Mouse (Mus musculus): Measurements from ENCODE around the gene 4931423N10Rik.
"Not testable (repeated sequence)": the region's sequence is repeated elsewhere in the genome, so short reads cannot be mapped to it uniquely, and the experiment has no call there.

The 4931423N10Rik gene

DNA sequence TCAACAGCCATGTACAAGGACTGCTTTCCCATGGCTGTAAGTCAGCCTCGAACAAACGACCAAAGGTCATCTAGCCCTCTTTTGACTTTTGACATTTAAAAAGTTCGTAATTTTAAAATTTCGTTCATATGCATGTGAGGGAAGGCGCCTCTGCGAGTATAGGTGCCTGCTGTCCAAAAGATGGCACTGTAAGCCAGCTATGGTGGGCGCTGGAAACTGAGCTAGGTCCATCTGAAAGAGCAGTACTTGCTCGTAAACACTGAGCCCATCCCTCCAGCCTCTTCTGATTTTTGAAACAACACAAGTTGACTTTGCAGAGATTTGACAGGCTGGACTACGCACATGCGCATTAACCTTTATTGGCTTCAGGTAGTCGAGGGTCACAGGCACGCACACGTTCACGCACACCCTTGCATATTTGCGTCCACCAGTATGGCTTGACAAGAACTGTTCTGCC, at the start of gene 4931423N10Rik:
TSS of gene 4931423N10Rik (plus strand) at position 407 of the 457 bp plus-strand sequence.
- no peak for DNase-seq (ENCODE audit: low spot score)

DNA sequence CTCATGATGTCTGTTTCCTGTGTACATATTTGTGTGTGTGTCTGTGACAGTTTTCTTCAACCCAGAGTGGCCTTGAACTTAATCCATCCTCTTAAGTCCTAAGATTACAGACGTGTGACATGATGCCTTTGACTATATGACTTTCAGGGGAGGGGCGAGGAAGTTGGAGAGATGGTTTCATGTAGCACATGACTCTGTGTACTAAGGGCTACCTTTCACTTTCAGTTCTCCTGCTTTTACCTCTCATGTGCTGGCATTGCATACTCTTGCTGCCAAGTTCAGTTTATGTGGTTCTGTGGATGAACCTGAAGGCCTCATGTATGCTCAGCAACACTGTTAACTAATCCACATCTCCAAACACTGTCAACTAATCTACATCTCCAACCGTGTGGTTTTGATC, 35.0 kb upstream of the 4931423N10Rik start:
- DNase-seq (ENCODE audit: low spot score) = no peak

DNA sequence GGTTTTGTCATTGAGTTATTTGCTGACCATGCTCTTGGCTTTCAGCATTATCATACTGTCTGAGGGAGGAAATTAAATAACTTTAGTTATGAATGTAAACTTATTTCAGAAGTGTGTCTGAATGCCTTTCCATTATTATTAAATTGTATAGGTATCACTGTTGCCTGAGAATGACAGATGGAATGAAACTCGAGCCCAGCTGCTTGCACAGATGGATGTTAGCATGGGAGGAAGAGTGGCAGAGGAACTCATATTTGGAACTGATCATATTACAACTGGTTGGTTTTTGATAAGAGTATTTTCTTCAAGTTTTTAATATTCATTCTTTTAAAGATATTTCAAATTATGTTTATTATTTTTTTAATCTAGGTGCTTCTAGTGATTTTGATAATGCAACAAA, 12.9 kb upstream of the 4931423N10Rik start:
- no peak for DNase-seq (ENCODE audit: low spot score)

DNA sequence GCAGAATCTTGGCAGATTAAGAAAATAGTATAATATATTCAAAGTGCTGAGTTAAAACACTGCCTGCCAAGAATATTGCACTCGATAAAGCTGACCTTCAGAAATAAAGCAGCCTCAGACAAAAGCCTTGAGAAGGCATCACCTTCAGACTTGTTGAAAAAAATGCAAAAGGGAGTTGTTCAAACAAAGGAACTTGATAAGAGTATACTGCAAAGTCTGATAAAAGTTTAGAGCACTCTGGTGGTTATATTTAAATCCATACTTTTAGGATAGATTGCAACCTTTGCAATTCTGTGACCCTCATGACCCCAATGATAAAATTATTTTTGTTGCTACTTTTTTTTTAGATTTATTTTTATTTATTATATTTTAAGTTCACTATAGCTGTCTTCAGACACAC, 6.2 kb upstream of the 4931423N10Rik start:
- DNase-seq (ENCODE audit: low spot score) = no peak

DNA sequence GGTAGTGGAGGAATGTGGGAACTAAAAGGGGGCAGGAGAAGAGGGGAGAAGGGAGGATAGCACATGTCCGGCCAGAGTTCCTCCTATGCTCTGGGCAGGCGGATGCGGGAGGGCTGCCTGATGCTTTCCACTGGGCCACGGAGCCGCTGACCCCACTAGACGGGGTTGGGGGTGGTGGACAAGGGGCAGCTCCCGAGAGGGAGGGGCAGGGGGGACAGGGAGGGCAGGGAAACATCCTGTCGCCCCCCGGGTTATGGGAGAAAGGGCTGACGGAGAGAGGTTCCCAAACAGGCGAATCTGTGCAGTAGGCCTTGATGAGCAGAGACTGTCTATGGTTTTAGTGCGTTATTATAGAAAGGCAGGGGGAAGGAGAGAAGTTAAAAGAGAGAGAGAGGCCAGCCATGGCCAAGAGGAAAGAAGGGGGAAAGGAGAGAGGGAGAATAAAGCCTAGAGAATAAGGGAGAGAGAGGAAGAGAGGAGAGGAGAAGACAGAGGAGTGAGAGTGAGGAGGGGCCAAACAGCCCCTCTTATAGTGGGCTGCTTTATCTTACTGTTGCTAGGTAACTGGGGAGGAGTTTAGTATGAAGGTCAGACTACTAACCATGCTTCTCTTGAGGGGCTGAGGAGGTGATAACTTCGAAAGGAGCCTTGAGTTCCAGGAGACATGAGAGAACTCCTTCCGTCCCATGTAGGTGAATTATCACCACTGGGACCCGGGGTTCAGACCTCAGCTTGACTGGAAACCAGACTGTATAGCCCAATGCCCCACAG, 4.2 kb upstream of the 4931423N10Rik start:
- DNase-seq (ENCODE audit: low spot score) = no peak

DNA sequence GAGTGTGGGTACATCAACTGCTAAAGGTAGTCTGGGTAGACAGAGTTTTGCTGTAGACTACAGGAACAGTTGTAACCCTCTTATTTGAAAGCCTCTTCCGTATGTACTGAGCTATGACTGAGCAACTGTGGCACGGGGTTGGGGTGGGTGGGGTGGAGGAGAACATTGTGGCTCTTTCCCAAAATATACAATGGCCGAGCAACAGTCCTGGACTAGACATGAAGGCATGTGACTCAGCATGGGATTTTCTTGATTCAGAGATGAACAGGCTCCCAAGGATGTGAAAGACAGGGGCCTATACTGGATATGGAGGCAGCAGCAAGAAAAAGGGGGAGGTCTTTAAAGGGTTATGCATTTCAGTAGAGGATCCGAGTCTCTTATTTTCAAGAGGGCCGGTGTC, 6.4 kb downstream of the 4931423N10Rik start:
- DNase-seq (ENCODE audit: low spot score) = no peak

DNA sequence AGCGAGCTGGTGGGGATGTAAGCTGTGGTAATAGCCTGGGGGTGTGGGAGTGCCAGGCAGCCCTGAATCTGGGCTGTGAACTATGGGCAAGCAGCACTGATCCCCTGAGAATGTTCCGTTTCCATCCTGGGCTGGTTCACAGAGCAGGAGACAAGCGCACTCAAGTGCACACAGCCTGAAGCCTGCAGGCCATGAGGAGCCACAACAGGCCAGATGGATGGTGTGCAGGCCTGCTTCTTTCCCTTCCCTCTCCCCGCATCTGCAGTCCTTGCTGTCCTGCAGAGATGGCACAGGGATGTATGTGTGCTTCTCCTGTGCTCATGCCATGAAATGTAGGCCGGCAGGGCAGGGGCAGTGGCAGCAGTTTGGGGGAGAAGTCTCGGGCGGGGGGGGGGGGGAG, 17.9 kb downstream of the 4931423N10Rik start:
- DNase-seq (ENCODE audit: low spot score) = no peak

DNA sequence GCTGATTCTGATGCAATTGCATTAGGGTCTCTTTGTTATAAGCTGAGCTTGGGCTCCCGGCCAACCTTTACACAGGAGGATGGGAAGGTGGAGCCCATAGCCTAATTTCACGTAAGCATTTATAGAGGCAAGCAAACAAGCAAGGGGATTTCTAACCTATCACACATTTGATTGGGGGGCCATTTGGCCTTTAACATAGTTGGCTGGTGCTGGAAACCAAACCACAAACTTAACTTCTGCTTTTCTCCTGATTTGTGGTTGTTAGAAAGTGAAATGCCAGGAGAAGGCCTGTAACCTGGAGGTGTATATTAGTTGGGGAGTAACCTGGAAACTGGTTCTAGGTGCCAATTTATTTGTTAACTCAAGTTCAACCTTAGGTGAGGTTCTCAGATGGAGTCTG, 21.2 kb downstream of the 4931423N10Rik start:
- no peak for DNase-seq (ENCODE audit: low spot score)

DNA sequence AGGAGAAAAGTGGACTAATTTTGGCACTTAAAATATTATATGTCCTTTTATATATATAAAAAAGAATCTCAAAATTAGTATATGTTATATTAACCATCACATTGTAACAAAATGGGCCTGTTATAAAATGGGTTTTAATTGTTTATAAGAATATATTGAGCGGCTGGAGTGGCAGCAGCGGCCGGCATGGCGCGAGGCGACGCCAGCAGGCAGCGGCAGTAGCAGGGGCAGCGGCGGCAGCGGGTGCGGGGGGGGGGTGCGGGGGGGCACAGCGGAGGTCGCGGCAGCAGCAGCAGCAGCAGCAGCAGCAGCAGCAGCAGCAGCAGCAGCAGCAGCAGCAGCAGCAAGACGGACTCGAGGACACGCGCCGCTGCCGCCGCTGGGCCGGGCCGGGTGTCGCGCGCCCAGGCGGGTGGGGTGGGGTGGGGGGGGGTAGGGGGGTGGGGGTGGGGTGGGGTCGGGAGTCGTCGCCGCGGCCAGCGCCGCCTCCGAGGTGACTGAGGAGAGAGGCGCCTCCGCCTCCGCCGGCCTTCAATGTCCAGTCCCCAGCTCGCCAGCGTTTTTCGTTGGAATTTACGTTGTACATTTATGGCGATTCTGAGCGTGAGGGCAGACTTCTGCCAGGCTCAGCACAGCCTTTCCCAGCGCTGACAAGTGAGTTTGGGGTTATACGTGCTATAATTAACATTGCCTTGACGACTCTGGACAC, 26.9 kb downstream of the 4931423N10Rik start:
- DNase-seq (ENCODE audit: low spot score) = no peak

DNA sequence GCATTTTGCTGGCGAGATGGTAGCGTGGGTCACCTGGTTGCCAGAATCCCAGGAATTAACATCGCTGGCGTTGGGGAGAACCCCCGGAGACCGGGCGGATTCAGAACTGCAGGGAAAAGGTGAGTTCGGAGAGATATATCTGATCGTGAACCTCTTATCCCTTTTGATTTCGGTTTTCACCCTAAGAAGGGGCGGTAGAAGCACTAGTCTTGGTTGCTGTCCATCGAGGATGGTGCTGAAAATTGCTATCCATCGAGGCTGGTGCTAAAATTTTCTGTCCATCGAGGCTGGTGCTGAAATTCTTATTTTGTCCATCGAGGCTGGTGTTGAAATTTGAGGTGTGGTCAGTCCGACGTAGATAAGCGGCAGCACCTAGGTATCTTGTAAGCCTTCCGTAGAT, 83.7 kb downstream of the 4931423N10Rik start:
- DNase-seq (ENCODE audit: low spot score) = not testable (repeated sequence)

DNA sequence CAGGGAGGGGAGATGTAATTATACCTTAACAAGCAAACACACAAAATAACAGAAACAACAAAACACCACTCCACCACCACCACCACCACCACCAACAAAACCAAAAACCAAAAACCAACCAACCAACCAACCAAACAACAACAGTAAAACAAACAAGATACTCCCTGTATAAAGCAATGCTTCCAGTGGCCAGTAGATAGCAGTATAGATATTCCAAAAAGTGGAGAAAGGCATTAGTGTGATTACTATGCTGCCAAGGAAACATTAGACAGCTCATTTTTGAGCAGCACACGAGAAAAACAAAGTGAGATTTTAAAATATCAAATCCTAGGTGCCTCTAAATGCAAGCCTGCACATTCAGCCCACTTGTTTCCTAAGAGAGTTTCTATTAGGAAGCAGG, 107.6 kb downstream of the 4931423N10Rik start:
- no peak for DNase-seq (ENCODE audit: low spot score)

Data from MN1 (cell line).